Mouse (Mus musculus) layer of hippocampus, adult 8-10 months (tissue): ENCODE data around the gene Pigl. TPM values are rescaled to one million over a fixed set of nuclear protein-coding genes. Genes with fewer than 3 reads are reported as not detected.

Experiments used
- DNase-seq, 2 experiments: peaks; one replicate each; pipeline ENCODE4 v3.0.0; 2022; ENCODE audit warnings: low spot score in 2 of 2
- total RNA-seq, 4 experiments: library from RNA; stranded (reverse); gene quantifications; 2 replicates each; pipeline ENCODE4 v1.2.4; 2022

Gene Pigl
- total RNA-seq, 4 experiments from 2014 or later, result 5.8 to 8.3 (median 6.9) TPM

GRCm38 (mm10) chr11:62557205-62557604 is 98.9 kb downstream of the Pigl start:
- DNase-seq, result no peak

GRCm38 (mm10) chr11:62558152-62558551 is 99.9 kb downstream of the Pigl start:
- DNase-seq, result no peak

GRCm38 (mm10) chr11:62558961-62559646 is 100.8 kb downstream of the Pigl start:
- DNase-seq, result no peak

- no peak for DNase-seq
Measured at GRCm38 (mm10) chr11:62560463-62561016, 102.3 kb downstream of the Pigl start.

GRCm38 (mm10) chr11:62563590-62563989 is 105.3 kb downstream of the Pigl start:
- no peak for DNase-seq

Other genes with a start within 250 kb of the Pigl start
- 1 to 10 TPM; 6.2 to 9.5 (median 8.5) TPM for gene Adora2b, start 209.5 kb upstream of the Pigl start, total RNA-seq
- gene Zswim7, start 177.1 kb upstream of the Pigl start, total RNA-seq, result 10 to 100 TPM; 12.3 to 16.6 (median 14.7) TPM
- gene Ttc19, start 177.0 kb upstream of the Pigl start, total RNA-seq, result 10 to 100 TPM; 82.1 to 95.0 (median 89.8) TPM
- gene Ncor1, start 81 bp downstream of the Pigl start, total RNA-seq, result 100 to 1,000 TPM; 269 to 325 (median 294) TPM
- gene Cenpv, start 80.8 kb downstream of the Pigl start, total RNA-seq, result 10 to 100 TPM; 32.1 to 40.8 (median 39.0) TPM
- 1,000 to 10,000 TPM; 1,746 to 1,909 (median 1,854) TPM for gene Ubb, start 92.7 kb downstream of the Pigl start, total RNA-seq
- gene Trpv2, start 116.0 kb downstream of the Pigl start, total RNA-seq, result 10 to 100 TPM; 14.5 to 15.9 (median 15.1) TPM
- 1 to 10 TPM; 7.5 to 9.3 (median 9.0) TPM for gene Lrrc75a, start 190.1 kb downstream of the Pigl start, total RNA-seq
- gene Mmgt2, start 190.2 kb downstream of the Pigl start, total RNA-seq, result 10 to 100 TPM; 17.4 to 25.5 (median 20.8) TPM